Mouse (Mus musculus): ENCODE data around the gene Poll. TPM values are rescaled to one million over a fixed set of nuclear protein-coding genes. Genes with fewer than 3 reads are reported as not detected.

Gene Poll
- polyA plus RNA-seq (2012; rRNA removed): 3.0 and 3.9 TPM in 2 replicates

DNA sequence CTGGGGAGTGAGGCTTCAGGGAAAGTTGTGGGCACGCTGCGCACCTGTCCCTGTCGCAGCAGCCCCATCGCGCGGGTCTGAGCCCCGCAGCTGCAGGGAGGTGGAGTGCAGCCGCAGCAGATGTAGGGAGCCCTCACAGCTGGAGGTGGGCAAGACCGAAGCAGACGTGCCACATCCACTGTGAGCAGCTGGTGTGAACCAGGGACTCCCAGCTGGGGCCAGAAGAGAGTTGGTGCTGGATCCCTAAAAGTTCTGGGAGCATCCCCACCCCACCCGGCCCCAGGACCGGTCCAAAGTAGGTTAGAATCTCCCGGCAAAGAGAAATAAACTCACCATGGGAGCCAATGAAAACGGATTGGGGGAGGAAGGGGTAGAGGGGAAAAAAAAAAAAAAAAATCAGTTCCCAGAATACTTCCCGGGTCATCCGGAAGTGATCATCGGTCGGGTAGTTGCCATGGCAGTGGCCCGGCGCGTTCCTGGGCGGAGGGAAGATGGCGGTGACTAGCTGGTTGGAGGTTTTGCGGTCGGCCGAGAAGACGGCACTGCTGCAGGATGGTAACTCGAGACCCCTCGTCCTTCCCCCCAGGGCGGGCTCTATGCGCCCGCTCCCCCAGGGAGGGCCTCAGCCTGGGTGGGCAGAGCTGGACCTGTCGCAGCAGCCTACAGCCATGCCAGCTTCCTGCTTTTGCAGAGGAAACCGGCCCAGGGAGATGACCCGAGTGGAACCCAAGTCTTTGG is at the start of gene Poll, which contains the start of gene Gm17018:
Poll (minus strand) TSS at position 379 of the 738 bp plus-strand sequence.
Gm17018 (plus strand) TSS at position 463 of the 738 bp plus-strand sequence.

Other genes starting within 250 kb of the Poll start
- 28.3 and 31.1 TPM in 2 replicates for gene Btrc, start 196.8 kb downstream of the Poll start, polyA plus RNA-seq (2012; rRNA removed)
- gene Gm17018, start 84 bp upstream of the Poll start, polyA plus RNA-seq (2012; rRNA removed): 7.4 and 7.8 TPM in 2 replicates
- 12.0 and 13.1 TPM in 2 replicates for gene Fbxw4, start 99.8 kb upstream of the Poll start, polyA plus RNA-seq (2012; rRNA removed)
- gene Fgf8, start 182.4 kb upstream of the Poll start, polyA plus RNA-seq (2012; rRNA removed): 0.02 TPM in 1 of 2 replicates, not detected in the other
- gene Npm3, start 189.1 kb upstream of the Poll start, polyA plus RNA-seq (2012; rRNA removed): 57.9 and 59.5 TPM in 2 replicates
- 28.8 and 30.8 TPM in 2 replicates for gene Mgea5, start 223.3 kb upstream of the Poll start, polyA plus RNA-seq (2012; rRNA removed)